Mouse (Mus musculus): ENCODE data around the gene Rapgef3. TPM values are rescaled to one million over a fixed set of nuclear protein-coding genes. Genes with fewer than 3 reads are reported as not detected.

Rapgef3 gene
- polyA plus RNA-seq, 1 experiment, result 16.3 TPM

DNA sequence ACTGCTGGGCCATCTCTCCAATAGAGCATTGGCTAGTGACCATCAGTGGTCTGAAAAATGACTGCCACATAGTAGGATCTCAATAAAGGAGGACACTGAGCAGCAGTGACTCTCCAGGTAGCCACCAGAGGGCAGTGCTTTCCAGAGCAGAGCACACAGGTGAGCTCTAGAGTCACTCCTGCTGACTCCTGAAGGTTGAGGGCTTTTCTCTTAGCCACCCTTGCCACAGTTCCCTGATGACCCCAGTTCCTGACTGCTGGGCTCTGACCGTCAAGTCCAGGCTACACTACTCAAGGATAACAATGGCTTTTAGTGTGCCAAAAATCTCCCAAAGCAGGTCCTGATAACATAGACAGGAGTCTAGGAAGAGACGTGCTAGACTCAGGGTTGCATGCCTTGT, 16.1 kb downstream of the Rapgef3 start:
- 79% methylated on average over 2 of the region's 2 CpGs for WGBS
- DNase-seq (ENCODE audit: low read depth, low spot score), result no peak

DNA sequence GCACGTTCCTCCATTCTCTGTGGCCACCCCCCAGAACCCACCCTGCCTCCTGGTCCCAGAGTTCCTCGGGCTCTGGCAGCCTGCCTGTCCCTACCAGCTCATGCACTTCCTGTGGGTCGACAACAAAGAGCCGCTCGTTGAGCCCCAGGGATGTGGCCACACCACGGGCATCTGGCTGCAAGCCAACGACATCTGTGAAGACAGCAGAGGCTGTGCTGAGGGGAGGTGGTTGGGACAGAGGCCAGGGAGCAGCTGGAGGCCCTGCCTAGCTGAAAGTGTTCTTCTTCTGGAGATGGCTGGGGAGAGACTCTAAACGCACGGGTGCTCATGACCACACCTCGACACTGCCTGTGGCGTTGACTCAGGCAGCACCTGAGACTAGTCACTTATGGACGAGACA, 17.1 kb downstream of the Rapgef3 start:
- 8% methylated on average over 12 of the region's 12 CpGs for WGBS
- peak; percentile 29 for DNase-seq (ENCODE audit: low read depth, low spot score)

DNA sequence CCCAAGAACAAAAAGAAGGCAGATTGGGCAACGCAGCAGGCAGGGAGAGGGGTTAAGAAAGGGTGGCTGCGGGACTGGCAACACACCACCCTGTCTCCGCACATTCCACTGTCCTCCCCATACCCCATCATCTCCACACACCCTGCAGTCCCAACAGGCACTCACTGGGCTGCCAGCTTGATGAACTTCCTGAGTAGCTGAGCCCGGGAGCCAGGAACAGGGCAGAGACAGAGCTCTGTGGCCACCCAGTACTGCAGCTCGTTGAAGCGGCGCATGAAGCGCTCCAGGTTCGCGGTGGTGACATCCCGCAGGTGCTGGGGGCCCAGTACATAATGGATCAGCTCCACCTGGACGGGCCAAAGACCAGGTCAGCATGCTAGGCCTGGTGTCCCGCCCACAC, 17.9 kb downstream of the Rapgef3 start:
- no peak for DNase-seq (ENCODE audit: low read depth, low spot score)
- 68% methylated on average over 13 of the region's 13 CpGs for whole genome bisulfite sequencing

DNA sequence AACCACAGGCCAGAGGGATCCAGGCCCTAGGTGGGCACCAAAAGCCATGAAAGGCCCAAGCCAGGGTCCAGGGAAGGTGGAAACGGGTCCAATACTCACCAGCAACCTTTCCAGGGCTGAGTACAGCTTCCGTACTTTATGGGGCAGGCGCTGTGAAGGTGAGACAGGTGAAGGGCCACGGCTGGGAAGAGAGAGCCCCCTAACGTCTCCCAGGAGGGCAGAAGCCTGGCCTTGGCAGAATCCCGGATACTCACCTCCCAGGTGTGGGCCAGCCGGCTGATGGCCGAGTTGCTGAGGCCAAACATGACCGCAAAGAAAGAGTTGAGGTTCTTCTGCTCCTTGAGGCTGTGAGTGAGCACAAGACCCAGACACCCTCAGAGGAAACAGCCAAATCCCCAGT, 18.4 kb downstream of the Rapgef3 start:
- no peak for DNase-seq (ENCODE audit: low read depth, low spot score)
- 90% methylated on average over 9 of the region's 9 CpGs for WGBS

DNA sequence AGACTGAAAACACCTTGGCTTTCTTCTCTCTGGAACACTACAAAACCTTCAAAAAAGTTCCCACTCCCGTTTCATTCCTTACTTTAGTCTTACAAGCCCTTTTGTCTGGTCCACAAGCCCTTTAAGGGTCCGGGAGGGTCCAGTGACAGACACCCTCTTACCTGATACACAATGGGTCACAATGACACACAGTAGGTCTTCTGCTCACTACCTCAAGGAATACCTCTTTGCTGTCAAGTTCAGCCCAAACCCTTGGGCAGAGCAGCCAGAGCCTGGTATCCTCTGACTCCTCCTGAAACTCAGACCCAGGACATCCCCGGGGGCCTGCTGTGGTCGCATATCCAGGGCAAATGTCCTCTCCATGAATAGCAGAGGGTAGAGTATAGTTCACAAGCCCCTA, 18.8 kb downstream of the Rapgef3 start:
- no peak for DNase-seq (ENCODE audit: low read depth, low spot score)
- 93% methylated on average over 4 of the region's 4 CpGs for WGBS

DNA sequence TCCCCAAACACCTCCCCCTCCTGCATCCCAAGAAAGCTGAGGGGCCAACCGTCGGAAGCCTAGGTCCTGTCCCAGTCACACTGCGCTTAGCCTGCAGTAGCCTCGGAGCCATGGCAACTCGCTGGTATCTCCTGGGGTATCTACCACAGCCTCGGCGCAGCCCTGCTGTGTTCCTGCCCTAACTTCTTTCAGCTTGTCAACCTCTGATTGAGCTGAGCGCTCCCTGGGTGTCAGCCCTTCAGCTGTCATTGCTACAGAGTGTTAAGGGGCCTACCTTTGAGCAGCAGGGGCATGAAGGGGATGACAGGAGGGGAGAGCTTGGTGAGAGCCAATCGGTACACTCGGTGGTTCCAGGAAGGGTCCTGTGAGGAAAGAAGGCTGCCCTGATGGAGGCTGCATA, 19.5 kb downstream of the Rapgef3 start:
- DNase-seq (ENCODE audit: low read depth, low spot score), result no peak
- 86% methylated on average over 10 of the region's 10 CpGs for WGBS

DNA sequence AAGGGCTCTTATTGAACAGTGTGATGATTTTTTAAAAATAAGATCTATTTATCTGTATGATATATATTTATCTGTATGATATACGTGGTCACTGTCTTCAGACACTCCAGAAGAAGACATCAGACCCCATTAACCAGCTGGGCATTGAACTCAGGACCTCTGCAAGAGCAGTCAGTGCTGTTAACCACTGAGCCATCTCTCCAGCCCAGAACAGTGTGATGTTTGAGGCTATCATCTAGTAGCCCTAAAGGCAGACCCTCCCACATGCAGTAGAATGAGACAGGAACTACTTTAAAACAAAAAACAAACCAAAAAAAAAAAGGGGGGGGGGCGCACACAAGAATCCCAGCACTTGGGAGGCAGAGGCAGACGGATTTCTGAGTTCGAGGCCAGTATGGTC, 20.3 kb downstream of the Rapgef3 start:
- DNase-seq (ENCODE audit: low read depth, low spot score), result no peak
- WGBS, result 87% methylated on average over 4 of the region's 4 CpGs

DNA sequence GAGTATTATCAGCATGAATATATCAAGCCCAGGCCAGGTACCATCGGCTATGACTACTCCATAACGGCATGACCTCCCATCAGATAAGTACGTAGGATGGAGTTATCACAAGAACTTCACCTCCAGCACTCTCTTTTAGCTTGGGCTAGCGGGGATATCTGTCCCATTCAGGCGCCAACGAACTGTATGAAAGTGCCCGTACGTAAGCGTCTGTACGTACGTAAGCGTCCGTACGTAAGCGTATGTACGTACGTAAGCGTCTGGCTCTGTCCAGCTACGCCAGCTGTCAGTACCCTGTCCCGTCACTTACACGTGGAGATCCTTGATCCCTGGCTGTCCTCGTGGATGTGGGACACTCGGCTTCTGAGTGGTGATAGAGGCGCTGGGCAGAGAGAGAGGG, 21.0 kb downstream of the Rapgef3 start:
- 94% methylated on average over 24 of the region's 24 CpGs for WGBS

DNA sequence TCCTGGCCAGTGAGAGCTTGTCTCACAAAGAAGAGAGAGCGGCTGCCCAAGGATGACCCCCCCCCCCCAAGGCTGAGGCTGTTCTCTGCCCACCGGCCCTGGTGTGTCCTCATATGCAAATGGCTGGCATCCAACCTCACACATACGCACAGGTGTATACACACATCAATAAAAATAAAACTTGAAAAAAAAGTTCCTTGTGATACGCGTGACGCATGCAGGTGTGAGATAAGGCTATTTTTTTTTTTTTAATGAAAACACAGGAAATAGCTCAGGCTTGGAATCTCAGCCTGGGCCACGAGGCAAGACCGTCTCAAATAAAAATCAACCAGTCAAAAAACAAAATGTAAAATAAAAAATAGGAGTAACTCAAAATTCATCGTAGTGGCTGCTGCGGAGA, 21.5 kb downstream of the Rapgef3 start:
- WGBS, result 50% methylated on average over 10 of the region's 10 CpGs
- no peak for DNase-seq (ENCODE audit: low read depth, low spot score)

More for the DNA sequence above, 21.0 kb downstream of the Rapgef3 start:
- DNase-seq (ENCODE audit: low read depth, low spot score), result no peak

DNA sequence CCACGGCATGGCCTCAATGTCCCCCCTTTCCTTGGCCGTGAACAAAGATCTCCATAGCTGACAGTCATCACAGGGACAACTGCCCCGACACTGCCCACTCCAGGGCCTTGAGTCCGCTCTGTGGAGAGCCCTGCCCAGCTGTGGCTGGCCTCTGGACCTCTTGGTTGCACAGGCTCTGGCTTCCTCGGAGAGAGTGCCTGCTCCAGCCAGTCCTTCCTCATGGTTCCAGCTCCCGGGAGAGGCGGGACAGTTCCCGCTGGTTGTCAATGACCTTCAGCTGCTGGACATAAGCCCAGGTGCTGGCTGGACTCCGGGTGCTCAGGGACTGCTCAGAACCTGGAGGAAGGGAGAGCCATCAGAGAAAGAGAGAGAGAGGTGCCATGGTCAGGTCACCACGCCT, 22.4 kb downstream of the Rapgef3 start:
- WGBS, result 35% methylated on average over 10 of the region's 10 CpGs
- DNase-seq (ENCODE audit: low read depth, low spot score), result no peak

DNA sequence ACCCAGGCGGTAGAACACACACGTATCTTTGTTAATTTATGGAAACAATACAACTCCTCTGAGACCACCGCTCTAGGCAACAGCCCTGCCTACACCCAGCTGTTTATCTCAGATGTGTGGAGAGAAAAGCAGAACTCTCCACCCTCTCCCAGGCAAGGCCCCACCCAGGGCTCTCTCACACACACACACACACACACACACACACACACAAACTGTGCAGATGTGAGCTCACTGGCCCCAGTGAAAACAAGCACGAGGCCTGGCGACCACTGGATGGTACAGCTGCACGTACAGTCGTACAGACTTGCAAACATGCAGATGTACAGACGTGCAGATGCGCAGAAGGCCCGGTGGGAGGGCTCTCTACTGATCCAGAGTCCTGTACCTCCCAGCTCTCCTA, 22.8 kb downstream of the Rapgef3 start:
- 68% methylated on average over 10 of the region's 10 CpGs for WGBS
- DNase-seq (ENCODE audit: low read depth, low spot score), result no peak

DNA sequence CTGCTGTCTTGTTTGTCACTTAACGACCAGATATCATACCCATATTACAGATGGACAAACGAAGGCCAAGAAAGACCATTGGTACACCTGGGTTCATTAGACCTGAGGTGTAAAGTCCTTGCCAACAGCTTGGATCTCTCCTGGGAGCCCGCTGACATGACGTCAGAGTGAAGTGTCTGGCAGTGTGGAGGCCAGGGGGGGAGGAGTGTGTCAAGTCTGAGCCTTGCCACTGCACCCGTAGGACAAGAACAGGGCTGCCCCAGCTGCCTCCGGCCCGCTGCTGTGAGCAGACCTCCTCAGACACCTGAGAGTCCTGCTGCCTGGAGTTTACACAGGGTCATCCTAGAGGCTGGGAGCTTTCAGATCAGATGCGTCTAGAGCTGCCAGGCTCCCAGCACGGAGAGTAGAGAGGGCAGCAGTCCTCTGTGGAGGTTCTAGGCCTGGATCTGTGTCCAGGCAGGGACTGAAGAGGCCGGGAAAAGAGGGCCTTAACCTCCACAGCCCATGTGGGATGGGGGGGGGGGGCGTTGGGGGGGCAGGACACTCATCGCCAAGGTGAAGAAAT, 23.7 kb downstream of the Rapgef3 start:
- WGBS, result 68% methylated on average over 10 of the region's 12 CpGs
- DNase-seq (ENCODE audit: low read depth, low spot score), result no peak

DNA sequence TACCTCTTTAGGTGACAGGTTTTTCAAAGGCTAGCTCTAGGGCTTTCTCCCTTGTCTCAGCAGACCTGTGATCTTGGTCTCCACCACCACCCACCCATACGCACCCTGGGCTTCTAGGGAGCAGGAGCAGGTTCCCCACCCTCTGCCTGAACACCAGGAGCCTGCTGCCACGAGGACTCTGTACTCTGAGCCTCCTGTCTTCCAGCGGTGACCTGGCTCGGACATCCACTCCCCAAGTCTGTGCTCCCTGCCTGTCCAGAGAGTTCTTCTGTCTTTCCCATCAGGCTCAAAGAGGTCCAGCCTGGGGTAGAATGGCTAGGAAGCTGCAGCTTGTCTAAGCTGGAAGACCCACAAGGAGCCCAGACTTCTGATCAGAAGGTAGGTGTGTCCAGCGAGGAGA, 24.6 kb downstream of the Rapgef3 start:
- 65% methylated on average over 5 of the region's 5 CpGs for WGBS
- DNase-seq (ENCODE audit: low read depth, low spot score), result no peak

DNA sequence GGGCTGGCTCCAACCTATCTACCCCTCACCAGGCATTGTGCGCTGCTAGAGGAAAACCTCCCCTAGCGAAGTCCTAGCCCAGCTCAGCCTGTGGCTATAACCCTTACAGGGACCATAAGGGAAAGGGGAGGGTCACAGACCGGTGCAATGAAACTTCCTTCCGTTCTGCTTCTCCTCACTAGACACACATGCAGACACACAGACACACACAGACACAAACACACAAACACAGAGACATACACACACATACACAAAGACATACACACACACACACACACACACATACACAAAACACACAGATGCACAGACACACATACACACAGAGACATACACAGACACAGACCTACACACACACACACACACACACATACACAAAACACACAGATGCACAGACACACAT, 25.2 kb downstream of the Rapgef3 start:
- 71% methylated on average over 4 of the region's 4 CpGs for WGBS
- DNase-seq (ENCODE audit: low read depth, low spot score), result no peak

DNA sequence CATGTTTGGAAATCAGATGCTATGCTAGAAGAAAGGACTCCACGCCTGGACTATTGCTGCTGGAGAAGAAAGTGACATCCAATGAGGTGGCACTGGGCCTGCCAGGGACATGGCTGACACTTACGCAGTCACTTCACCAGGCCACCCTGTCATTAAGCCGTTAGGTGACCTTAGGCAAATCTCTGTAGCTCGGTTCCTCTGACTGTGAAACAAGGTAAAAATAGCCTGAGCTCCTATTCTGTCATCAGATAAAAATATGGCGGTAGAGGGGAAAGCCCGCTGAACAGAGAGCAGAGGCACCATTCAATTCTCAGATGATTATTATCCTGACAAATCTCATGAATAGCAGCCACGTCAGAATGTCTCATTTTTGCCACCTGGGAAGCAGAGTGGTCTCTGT, 25.7 kb downstream of the Rapgef3 start:
- no peak for DNase-seq (ENCODE audit: low read depth, low spot score)
- 60% methylated on average over 7 of the region's 7 CpGs for WGBS

DNA sequence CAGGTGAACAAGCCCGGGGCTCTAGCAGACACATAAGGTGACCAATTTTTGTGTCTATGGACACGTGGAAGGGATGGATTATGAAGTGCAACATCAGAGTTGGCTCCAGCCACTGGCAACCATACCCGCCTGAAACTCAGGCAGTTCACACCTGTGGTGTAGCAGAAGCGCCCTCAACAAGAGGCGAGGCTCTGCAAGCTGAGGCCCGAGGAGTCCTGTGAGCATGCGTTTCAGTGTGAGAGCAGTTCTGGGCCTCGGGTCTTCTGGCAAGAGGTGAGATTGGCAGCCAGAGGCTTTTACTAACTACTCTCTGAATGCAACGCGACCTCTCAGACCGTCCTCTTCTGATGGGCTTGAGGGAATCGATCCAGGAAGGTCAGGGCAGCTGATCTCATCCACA, 26.1 kb downstream of the Rapgef3 start:
- 74% methylated on average over 12 of the region's 12 CpGs for WGBS
- no peak for DNase-seq (ENCODE audit: low read depth, low spot score)

DNA sequence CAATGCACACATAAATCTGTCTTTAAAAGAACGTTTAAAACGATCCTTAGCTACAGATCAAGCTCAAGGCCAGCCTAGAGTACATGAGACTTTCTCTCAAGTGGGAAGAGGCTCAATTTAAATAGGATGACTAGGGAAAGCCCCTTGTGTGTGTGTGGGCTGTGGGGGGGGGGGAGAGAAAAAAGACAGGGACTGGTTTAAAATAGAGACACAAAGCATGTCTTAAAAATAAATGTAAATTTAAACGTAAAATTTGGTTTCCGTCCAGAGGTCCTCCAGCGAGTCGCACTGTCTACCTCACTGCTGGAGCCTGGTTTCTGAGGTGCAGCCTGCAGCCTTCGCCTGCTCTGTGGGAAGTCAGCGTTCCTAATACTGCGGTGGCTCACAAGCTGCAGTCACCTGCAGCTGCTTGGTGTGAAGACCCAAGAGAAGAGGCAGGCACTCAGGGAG, 27.5 kb downstream of the Rapgef3 start:
- WGBS, result 68% methylated on average over 9 of the region's 9 CpGs
- DNase-seq (ENCODE audit: low read depth, low spot score), result no peak

DNA sequence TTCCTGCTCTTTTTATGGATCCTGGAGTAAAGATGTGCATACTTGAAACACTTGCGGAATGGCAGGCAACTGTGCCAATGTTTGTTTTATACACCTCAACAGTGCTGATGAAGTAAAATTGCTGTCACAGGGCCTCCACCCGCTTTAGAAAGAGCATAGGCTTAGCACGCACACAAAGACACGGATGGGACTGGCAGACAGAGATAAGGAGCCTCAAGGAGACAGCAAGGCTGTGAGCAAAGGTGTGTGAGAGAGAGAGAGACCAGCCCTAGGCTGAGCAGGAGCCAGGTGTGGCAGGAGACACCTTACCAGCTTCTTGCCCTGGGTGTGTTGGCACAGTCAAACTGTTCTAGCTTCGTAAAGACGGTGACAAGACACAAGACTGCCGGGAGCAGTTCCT, 28.8 kb downstream of the Rapgef3 start:
- WGBS, result 55% methylated on average over 7 of the region's 7 CpGs
- DNase-seq (ENCODE audit: low read depth, low spot score), result no peak

DNA sequence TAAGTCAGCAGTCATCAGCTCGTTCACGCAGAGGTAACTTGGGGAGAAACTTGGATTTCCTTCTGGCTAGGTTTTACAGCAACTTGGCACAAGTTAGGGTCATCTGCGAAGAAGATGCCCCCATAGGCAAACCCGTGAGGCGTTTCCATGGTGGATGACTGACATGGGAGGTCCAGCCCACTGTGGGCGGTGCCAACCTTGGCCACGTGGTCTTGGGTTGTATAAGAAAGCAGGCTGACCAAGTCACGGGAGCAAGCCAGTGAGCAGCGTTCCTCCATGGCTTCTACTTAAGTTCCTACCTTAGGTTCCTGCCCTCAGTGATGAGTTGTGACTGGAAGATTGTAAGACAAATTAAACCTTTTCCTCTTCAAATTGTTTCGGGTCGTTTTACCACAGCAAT, 35.8 kb downstream of the Rapgef3 start:
- no peak for DNase-seq (ENCODE audit: low read depth, low spot score)
- 83% methylated on average over 11 of the region's 11 CpGs for WGBS

DNA sequence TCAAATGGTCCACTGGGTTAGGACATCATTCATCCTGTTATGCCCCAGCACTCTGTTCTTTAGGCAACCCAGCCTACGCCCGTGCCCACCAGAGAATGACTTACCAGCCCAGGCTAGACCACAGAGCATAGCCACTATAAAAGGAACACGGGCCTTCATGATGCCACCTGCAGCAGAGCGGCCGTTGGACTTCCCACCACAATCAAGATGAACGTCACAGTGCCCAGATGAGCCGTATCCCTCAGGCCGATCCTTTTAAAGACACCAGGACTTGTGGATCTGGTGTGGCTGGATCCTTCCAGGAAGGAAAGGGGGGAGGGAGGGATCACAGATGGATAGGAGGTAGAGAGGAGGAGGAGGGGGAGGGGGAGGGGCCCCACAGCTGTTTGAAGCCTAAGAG, 36.7 kb downstream of the Rapgef3 start, which contains the start of gene Endou:
Gene Endou (minus strand): TSS at position 229 of the 400 bp plus-strand sequence.
- 80% methylated on average over 8 of the region's 8 CpGs for WGBS
- no peak for DNase-seq (ENCODE audit: low read depth, low spot score)

DNA sequence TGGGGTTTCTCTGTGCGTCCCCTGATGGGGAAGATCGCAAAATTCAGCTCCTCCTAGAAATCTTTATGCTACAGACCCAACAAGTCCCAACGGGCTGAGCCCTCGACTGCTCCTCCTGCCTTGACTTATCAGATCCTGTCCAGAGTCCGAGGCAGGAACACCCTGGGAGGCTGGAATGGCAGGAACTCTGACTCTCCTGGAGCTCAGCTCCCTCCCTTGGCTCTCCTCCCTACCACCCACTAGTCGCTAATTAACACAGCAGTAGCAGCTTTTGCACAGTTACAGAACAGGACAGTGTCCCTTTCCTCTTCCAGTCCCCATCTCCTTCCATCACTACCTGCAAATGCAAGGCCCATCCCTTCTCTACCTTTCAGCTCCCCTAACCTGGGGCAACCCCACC, 37.4 kb downstream of the Rapgef3 start:
- 50% methylated on average over 6 of the region's 6 CpGs for WGBS
- DNase-seq (ENCODE audit: low read depth, low spot score), result no peak

DNA sequence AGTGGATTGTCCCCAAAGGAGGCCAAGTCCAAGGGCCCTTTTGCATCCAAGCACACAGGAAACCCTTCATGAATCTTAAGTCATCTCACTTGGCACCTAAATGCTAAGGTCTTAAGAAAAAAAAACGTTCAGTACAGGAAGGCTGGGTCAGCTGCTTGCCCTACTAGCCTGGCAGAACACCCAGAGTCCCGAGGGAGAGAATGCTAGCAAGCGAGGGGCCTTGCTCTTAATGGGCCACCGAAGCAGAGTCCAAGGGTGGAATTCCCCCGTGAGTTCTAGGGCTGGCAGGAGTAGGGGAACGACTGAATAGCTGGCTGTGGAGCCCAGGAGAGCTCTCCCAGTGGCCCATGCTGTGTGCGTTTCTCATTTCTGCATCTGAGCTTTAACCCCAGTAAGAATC, 39.0 kb downstream of the Rapgef3 start:
- 54% methylated on average over 7 of the region's 7 CpGs for WGBS
- no peak for DNase-seq (ENCODE audit: low read depth, low spot score)

All from large intestine, adult 2 months (tissue).